Mouse (Mus musculus): ENCODE results near the gene Rps29.
A peak's percentile ranks its signal among the peaks of the same experiment; 100 is the strongest.
"Not testable (repeated sequence)": the region's sequence is repeated elsewhere in the genome, so short reads cannot be mapped to it uniquely, and the experiment has no call there.

DNA sequence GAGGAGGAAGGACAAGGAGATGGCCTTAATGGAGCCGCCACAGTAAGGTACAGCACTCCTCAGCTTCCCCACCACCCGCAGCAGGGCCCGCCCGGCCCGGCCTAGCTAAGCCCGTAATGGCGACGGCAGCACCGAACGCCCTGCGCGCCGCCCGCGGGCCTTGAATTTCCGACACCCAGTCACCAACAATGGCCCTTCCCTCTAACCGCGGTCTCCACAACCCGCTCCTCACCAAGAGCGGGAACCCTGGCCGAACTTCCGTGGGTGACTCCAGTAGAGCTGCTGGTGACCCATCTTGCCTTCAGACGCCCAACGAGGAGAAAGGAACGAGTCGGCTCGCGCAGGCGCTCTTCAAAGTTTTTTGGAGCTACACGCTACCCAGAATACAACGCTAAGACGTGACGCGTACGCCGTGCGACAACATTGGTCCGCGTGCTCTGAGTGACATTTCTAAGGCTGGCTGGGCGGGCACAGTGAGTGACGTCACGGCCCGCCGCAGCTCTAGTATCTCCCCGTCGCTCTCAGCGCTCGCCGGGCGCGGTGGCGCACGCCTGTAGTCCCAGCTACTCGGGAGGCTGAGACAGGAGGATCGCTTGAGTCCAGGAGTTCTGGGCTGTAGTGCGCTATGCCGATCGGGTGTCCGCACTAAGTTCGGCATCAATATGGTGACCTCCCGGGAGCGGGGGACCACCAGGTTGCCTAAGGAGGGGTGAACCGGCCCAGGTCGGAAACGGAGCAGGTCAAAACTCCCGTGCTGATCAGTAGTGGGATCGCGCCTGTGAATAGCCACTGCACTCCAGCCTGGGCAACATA is at the start of gene Rps29:
- not testable (repeated sequence) for TF ChIP-seq MYOG (IDR thresholded peaks at IDR 0.05; ENCODE audit: control insufficient read depth in 1 of 3, insufficient read depth in 1 of 3, insufficient read length in 2 of 3, low read depth in 2 of 3); REST (IDR thresholded peaks at IDR 0.05; ENCODE audit: insufficient read depth, insufficient read length); TCF12 (IDR thresholded peaks at IDR 0.05; ENCODE audit: insufficient read depth, poor library complexity, severe bottlenecking); MAX (IDR thresholded peaks at IDR 0.05; ENCODE audit: low read depth); MYOD1 (IDR thresholded peaks at IDR 0.05; ENCODE audit: control insufficient read depth in 1 of 3, insufficient read length in 2 of 3, low read depth in 2 of 3); CEBPB (IDR thresholded peaks at IDR 0.05; ENCODE audit: insufficient read depth, poor library complexity, severe bottlenecking); TCF3 (IDR thresholded peaks at IDR 0.05; ENCODE audit: insufficient read length, low read depth); USF1 (IDR thresholded peaks at IDR 0.05; ENCODE audit: low read depth); E2F4 (IDR thresholded peaks at IDR 0.05; ENCODE audit: insufficient read depth); SRF (IDR thresholded peaks at IDR 0.05; ENCODE audit: control insufficient read depth, insufficient read length, low read depth)
- TF ChIP-seq POLR2A (IDR thresholded peaks at IDR 0.05; ENCODE audit: insufficient read length, low read depth) (peak; percentile 63), POLR2AphosphoS2 (IDR thresholded peaks at IDR 0.05; ENCODE audit: insufficient read length, low read depth) (peak; percentile 76)

Measured in myocyte (in vitro differentiated cells).